In the genomic region with DNA sequence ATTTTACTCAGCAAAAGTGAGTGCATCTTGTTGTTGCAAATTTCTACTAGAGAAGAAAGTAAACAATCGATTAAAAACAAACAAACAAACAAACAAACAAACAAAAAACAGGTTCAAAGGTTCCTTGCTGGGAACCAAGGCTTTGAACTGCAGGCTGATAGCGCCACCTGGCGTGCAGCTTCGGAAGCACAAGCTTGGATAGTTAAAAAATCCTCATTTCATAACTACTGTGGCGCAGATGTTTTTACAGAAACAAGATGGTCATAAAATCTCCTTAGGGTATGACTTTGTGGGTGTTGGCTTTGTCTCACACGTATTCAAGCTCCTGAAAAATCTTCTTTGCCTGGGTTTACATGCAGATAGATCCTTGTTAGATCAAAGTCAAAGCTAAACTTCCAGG, we compare ENCODE assay signal across 9 mouse cellular contexts. TPM values are rescaled to one million over a fixed set of nuclear protein-coding genes. Genes with fewer than 3 reads are reported as not detected.
DNase-seq lines count a peak whose midpoint lies in the region; ATAC-seq and TF ChIP-seq lines count a peak whose summit lies in the region.
"Had no signal": no experiment of that assay in that cellular context is flagged by ENCODE, and none has a peak within 500 bp of the region (broad histone marks: within the 10 kb centered on the region; RNA-seq: fewer than 3 reads in every experiment).

No protein-coding gene starts in this region.

- no peaks in the 10 kb centered on the region for H3K27me3 ChIP-seq in midbrain, embryonic 10.5 days (ENCODE audit: low read depth, poor library complexity, severe bottlenecking)
- no peaks in the 10 kb centered on the region for H3K27me3 ChIP-seq in midbrain, embryonic 15.5 days (replicated peaks)
- no peaks in the 10 kb centered on the region for H3K27me3 ChIP-seq in liver, adult 2 months (ENCODE audit: control insufficient read depth, insufficient read depth, low read length)

- TF ChIP-seq CTCF in liver, adult 2 months (IDR thresholded peaks at IDR 0.05; ENCODE audit: low read depth, low read length): peak; percentile 87

- no peak overlapping the region for H3K4me2 ChIP-seq in midbrain, embryonic 15.5 days

- 12% methylated on average over 6 of the region's 6 CpGs for WGBS in midbrain, embryonic 10.5 days
- 9% methylated on average over 6 of the region's 6 CpGs for WGBS in midbrain, embryonic 15.5 days
- WGBS in liver, adult 2 months: 15% methylated on average over 6 of the region's 6 CpGs

- DNase-seq in CD4-positive, CD25-positive, alpha-beta regulatory T cell, adult 2 months (ENCODE audit: low read depth, low spot score): peak; percentile 84
- peak; percentile 50 for DNase-seq in midbrain, embryonic 10.5 days (ENCODE audit: low spot score)
- DNase-seq in c-Kit-positive CD71-negative TER-119-negative erythroid progenitor cells, embryonic 14.5 days (ENCODE audit: low read depth): peak; percentile 66
- DNase-seq in gastrocnemius, postnatal 14 days: peak; percentile 29
- DNase-seq in liver, adult 2 months (ENCODE audit: extremely low read depth, low read depth, low spot score): peak; percentile 33
- peak; percentile 54 for DNase-seq in retina, postnatal 7 days (ENCODE audit: low read depth, low spot score)

- no peak for TF ChIP-seq POLR2A in liver, adult 2 months (IDR thresholded peaks at IDR 0.05; ENCODE audit: extremely low read depth, insufficient read depth, low read length)

- H3K9ac ChIP-seq in midbrain, embryonic 15.5 days: no peak overlapping the region
- H3K9ac ChIP-seq in liver, adult 2 months (ENCODE audit: low read depth, low read length): no peak overlapping the region

- ATAC-seq in CD4-positive, CD25-positive, alpha-beta regulatory T cell, adult 4 months: no peak
- no peak for ATAC-seq in midbrain, embryonic 15.5 days (replicated peaks)

- no peaks in the 10 kb centered on the region for H3K36me3 ChIP-seq in midbrain, embryonic 10.5 days
- no peaks in the 10 kb centered on the region for H3K36me3 ChIP-seq in midbrain, embryonic 15.5 days (replicated peaks)
- H3K36me3 ChIP-seq in liver, adult 2 months (ENCODE audit: control insufficient read depth, insufficient read depth, low read length): no peaks in the 10 kb centered on the region

- peaks cover 12% of the 10 kb centered on the region for H3K4me1 ChIP-seq in midbrain, embryonic 10.5 days
- peaks cover 11% of the 10 kb centered on the region for H3K4me1 ChIP-seq in midbrain, embryonic 15.5 days
- 0 out of 2 replicates have a peak, but pooled peaks cover 2% of the 10 kb centered on the region for H3K4me1 ChIP-seq in liver, adult 2 months (ENCODE audit: control insufficient read depth, insufficient read depth, low read length)

- H3K4me3 ChIP-seq in midbrain, embryonic 10.5 days: no peak overlapping the region
- no peak overlapping the region for H3K4me3 ChIP-seq in midbrain, embryonic 15.5 days
- H3K4me3 ChIP-seq in liver, adult 2 months (ENCODE audit: insufficient read depth, low read depth, low read length): no peak overlapping the region

- no peaks in the 10 kb centered on the region for H3K9me3 ChIP-seq in midbrain, embryonic 10.5 days (replicated peaks)
- H3K9me3 ChIP-seq in midbrain, embryonic 15.5 days: no peaks in the 10 kb centered on the region

- intact Hi-C loops in gastrocnemius, postnatal 14 days (cut with DNase I; ENCODE audit: low total_unique reads): loop anchor here (10.0 kb wide), 1 partner anchor 353 kb away; no protein-coding TSS in a partner anchor

- H3K79me2 ChIP-seq in liver, adult 2 months (ENCODE audit: control insufficient read depth, insufficient read depth, low read length): no peaks in the 10 kb centered on the region

- H3K27ac ChIP-seq in midbrain, embryonic 10.5 days (replicated peaks): no peak overlapping the region
- no peak overlapping the region for H3K27ac ChIP-seq in midbrain, embryonic 15.5 days
- H3K27ac ChIP-seq in liver, adult 2 months (replicated peaks; ENCODE audit: insufficient read depth, low read depth, low read length): no peak overlapping the region

RNA-seq across cellular contexts. Expression of a gene that starts 1.2 kb away (rescaled TPM):
- 10 to 100 TPM; 13.6 to 20.6 TPM for polyA plus RNA-seq in CD4-positive, CD25-positive, alpha-beta regulatory T cell, adult 4 months (2017; shearing (Covaris generic))
- polyA plus RNA-seq in midbrain, embryonic 10.5 days (2016; fragmentation: Nextera tagmentation; extraction: Ambion mirVana): 10.6 and 13.9 TPM in 2 replicates
- polyA plus RNA-seq in midbrain, embryonic 15.5 days (2015; fragmentation: Nextera tagmentation; extraction: Ambion mirVana): 13.2 and 13.9 TPM in 2 replicates
- 1 to 10 TPM; 7.2 to 7.8 TPM for total RNA-seq in gastrocnemius, postnatal 14 days (2021)
- 9.9 and 10.0 TPM in 2 replicates for total RNA-seq in liver, adult 2 months (2014; rRNA removed)
- 5.1 and 7.2 TPM in 2 replicates for polyA plus RNA-seq in liver, adult 2 months (2012; rRNA removed)

RNA-seq across cellular contexts. Expression of a gene that starts 20.4 kb away (rescaled TPM):
- not detected for polyA plus RNA-seq in CD4-positive, CD25-positive, alpha-beta regulatory T cell, adult 4 months (2017; shearing (Covaris generic))
- polyA plus RNA-seq in midbrain, embryonic 10.5 days (2016; fragmentation: Nextera tagmentation; extraction: Ambion mirVana): not detected in 2 replicates
- polyA plus RNA-seq in midbrain, embryonic 15.5 days (2015; fragmentation: Nextera tagmentation; extraction: Ambion mirVana): 0.32 TPM in 1 of 2 replicates, not detected in the other
- total RNA-seq in gastrocnemius, postnatal 14 days (2021): under 1 TPM in 1 of 2 experiments, not detected in 1; 0.71 TPM
- not detected in 2 replicates for total RNA-seq in liver, adult 2 months (2014; rRNA removed)
- polyA plus RNA-seq in liver, adult 2 months (2012; rRNA removed): not detected in 2 replicates
- total RNA-seq: layer of hippocampus, adult 8-10 months had no signal

Comparison
In these comparisons a context has a peak if more than half of its experiments do, and no peak if none do; other contexts are left out.
1. DNase-seq: peak in every context shown above with its lines; median percentile 84 in CD4-positive, CD25-positive, alpha-beta regulatory T cell, adult 2 months; 66 in c-Kit-positive CD71-negative TER-119-negative erythroid progenitor cells, embryonic 14.5 days; 54 in retina, postnatal 7 days; 50 in midbrain, embryonic 10.5 days; 33 in liver, adult 2 months; 29 in gastrocnemius, postnatal 14 days.